In the genomic region with DNA sequence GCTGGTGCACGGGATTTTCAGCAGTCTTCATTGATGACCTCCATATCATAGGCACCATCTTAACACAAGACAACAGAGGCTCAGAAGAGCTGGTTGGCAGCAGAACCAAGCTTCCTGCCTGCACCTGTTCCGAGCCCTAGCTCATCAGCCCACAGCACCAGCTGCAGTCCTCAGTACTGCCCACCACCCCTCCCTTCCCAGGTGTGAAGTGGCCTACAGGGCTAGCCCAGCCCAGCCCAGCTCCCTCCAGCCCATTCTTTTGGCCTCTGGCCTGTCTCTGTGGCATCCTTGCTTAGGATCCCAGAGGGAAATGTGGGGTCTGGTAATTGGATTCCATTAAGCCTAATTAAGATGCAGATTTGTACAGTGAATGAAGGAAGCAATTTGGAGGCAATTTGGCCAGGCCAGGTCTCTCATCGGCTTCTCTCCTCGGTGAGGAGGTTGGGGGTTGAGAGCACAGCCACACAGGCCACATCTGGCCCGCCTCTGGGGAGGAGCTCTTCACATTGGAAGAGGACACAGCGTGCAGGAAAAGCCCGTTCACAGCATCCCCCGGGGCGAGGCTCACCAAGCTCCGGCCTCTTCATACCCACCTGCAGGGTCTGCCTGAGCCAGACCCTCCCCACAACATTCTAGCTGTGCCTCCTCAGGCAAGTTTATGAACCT, we compare ENCODE assay signal across 18 mouse cellular contexts. TPM values are rescaled to one million over a fixed set of nuclear protein-coding genes. Genes with fewer than 3 reads are reported as not detected.
A peak's percentile ranks its signal among the peaks of the same experiment; 100 is the strongest.
DNase-seq lines count a peak whose midpoint lies in the region; ATAC-seq and TF ChIP-seq lines count a peak whose summit lies in the region.
"Had no signal": no experiment of that assay in that cellular context is flagged by ENCODE, and none has a peak within 500 bp of the region (broad histone marks: within the 10 kb centered on the region; RNA-seq: fewer than 3 reads in every experiment).

No protein-coding gene starts in this region.

- peak; percentile 59; the same call in 1 of the 2 replicates for ATAC-seq in limb, embryonic 15.5 days (ENCODE audit: insufficient number of reproducible peaks, low FRiP score, low TSS enrichment, low read depth)
- peak; percentile 33; the same call in 1 of the 2 replicates for ATAC-seq in hindbrain, postnatal 0 days
- no peak for ATAC-seq in inflammation-experienced regulatory T-cells, adult 6 months

- no peak overlapping the region for H3K27ac ChIP-seq in limb, embryonic 15.5 days
- no peak overlapping the region for H3K27ac ChIP-seq in limb, embryonic 10.5 days
- no peak overlapping the region for H3K27ac ChIP-seq in hindbrain, postnatal 0 days
- H3K27ac ChIP-seq: limb, embryonic 13.5 days; liver, embryonic 14.5 days; lung, embryonic 15.5 days had no signal

- no peak for TF ChIP-seq CTCF in hindbrain, postnatal 0 days (IDR thresholded peaks at IDR 0.05; ENCODE audit: low read depth)

- H3K4me3 ChIP-seq in limb, embryonic 15.5 days = no peak overlapping the region
- no peak overlapping the region for H3K4me3 ChIP-seq in limb, embryonic 10.5 days
- no peak overlapping the region for H3K4me3 ChIP-seq in hindbrain, postnatal 0 days (ENCODE audit: low read length)
- H3K4me3 ChIP-seq: limb, embryonic 13.5 days; lung, embryonic 15.5 days had no signal

- no peak overlapping the region for H3K4me2 ChIP-seq in limb, embryonic 15.5 days
- no peak overlapping the region for H3K4me2 ChIP-seq in hindbrain, postnatal 0 days (ENCODE audit: low read depth, low read length)
- H3K4me2 ChIP-seq: limb, embryonic 13.5 days; lung, embryonic 15.5 days had no signal

- DNase-seq in limb, embryonic 10.5 days (ENCODE audit: low spot score) = no peak
- DNase-seq in thymus, postnatal 4 days = peak; percentile 19
- no peak for DNase-seq in thymus, postnatal 0 days (ENCODE audit: low spot score)
- no peak for DNase-seq in hindbrain, postnatal 0 days (ENCODE audit: low spot score)
- DNase-seq in lung, postnatal 36 days = no peak
- DNase-seq: cerebellum, postnatal 14 days; gastrocnemius, postnatal 25 days; kidney, adult 11 months; right cerebral cortex, postnatal 25 days; thymus, adult 2 months had no signal

- H3K36me3 ChIP-seq in limb, embryonic 15.5 days = no peaks in the 10 kb centered on the region
- no peaks in the 10 kb centered on the region for H3K36me3 ChIP-seq in limb, embryonic 10.5 days
- no peaks in the 10 kb centered on the region for H3K36me3 ChIP-seq in hindbrain, postnatal 0 days (ENCODE audit: insufficient read depth, low read length)
- H3K36me3 ChIP-seq: limb, embryonic 13.5 days; lung, embryonic 15.5 days had no signal

- no peaks in the 10 kb centered on the region; the same call in 1 of the 2 replicates for H3K9me3 ChIP-seq in limb, embryonic 15.5 days
- no peaks in the 10 kb centered on the region for H3K9me3 ChIP-seq in limb, embryonic 10.5 days (replicated peaks)
- no peaks in the 10 kb centered on the region; the same call in 1 of the 2 replicates for H3K9me3 ChIP-seq in hindbrain, postnatal 0 days (ENCODE audit: low read length)

- H3K9ac ChIP-seq in limb, embryonic 15.5 days = no peak overlapping the region
- no peak overlapping the region for H3K9ac ChIP-seq in hindbrain, postnatal 0 days (replicated peaks; ENCODE audit: low read length)
- H3K9ac ChIP-seq: limb, embryonic 13.5 days; liver, embryonic 14.5 days; lung, embryonic 15.5 days had no signal

- WGBS in limb, embryonic 15.5 days = 36% methylated on average over 10 of the region's 10 CpGs
- 51% methylated on average over 10 of the region's 10 CpGs for WGBS in limb, embryonic 10.5 days
- 49% methylated on average over 10 of the region's 10 CpGs for WGBS in hindbrain, postnatal 0 days

- H3K27me3 ChIP-seq in limb, embryonic 15.5 days = no peaks in the 10 kb centered on the region
- no peaks in the 10 kb centered on the region for H3K27me3 ChIP-seq in limb, embryonic 10.5 days (ENCODE audit: low read depth, poor library complexity, severe bottlenecking)
- H3K27me3 ChIP-seq in hindbrain, postnatal 0 days (ENCODE audit: insufficient read depth, low read length) = no peaks in the 10 kb centered on the region
- H3K27me3 ChIP-seq: limb, embryonic 13.5 days; lung, embryonic 15.5 days had no signal

- no peaks in the 10 kb centered on the region for H3K4me1 ChIP-seq in limb, embryonic 15.5 days
- H3K4me1 ChIP-seq in limb, embryonic 10.5 days = no peaks in the 10 kb centered on the region
- H3K4me1 ChIP-seq in hindbrain, postnatal 0 days (ENCODE audit: insufficient read depth, low read length) = no peaks in the 10 kb centered on the region
- H3K4me1 ChIP-seq: limb, embryonic 13.5 days; lung, embryonic 15.5 days had no signal

RNA-seq across cellular contexts. Expression of gene Hrh1, which starts 43.2 kb away (rescaled TPM):
- 0.13 and 0.15 TPM in 2 replicates for polyA plus RNA-seq in limb, embryonic 15.5 days (2015; fragmentation: Nextera tagmentation; extraction: Ambion mirVana)
- 0.05 TPM in 1 of 2 replicates, not detected in the other for polyA plus RNA-seq in limb, embryonic 10.5 days (2016; fragmentation: Nextera tagmentation; extraction: Ambion mirVana)
- 0.10 and 0.12 TPM in 2 replicates for polyA plus RNA-seq in thymus, postnatal 0 days (2015; fragmentation: Nextera tagmentation; extraction: Ambion mirVana)
- 2.4 and 5.3 TPM in 2 replicates for total RNA-seq in hindbrain, postnatal 0 days (2014; rRNA removed)
- polyA plus RNA-seq in hindbrain, postnatal 0 days (2015; fragmentation: Nextera tagmentation; extraction: Ambion mirVana) = 1.6 and 1.9 TPM in 2 replicates
- under 1 TPM in 1 of 3 experiments, not detected in 2; 0.13 TPM for polyA plus RNA-seq in inflammation-experienced regulatory T-cells, adult 6 months (2017; shearing (Covaris generic))
- polyA plus RNA-seq: embryonic facial prominence, embryonic 14.5 days; heart, embryonic 16.5 days; stomach, embryonic 14.5 days had no signal
